Mouse (Mus musculus): ENCODE data around the gene Hmg20b.

Gene Hmg20b

DNA sequence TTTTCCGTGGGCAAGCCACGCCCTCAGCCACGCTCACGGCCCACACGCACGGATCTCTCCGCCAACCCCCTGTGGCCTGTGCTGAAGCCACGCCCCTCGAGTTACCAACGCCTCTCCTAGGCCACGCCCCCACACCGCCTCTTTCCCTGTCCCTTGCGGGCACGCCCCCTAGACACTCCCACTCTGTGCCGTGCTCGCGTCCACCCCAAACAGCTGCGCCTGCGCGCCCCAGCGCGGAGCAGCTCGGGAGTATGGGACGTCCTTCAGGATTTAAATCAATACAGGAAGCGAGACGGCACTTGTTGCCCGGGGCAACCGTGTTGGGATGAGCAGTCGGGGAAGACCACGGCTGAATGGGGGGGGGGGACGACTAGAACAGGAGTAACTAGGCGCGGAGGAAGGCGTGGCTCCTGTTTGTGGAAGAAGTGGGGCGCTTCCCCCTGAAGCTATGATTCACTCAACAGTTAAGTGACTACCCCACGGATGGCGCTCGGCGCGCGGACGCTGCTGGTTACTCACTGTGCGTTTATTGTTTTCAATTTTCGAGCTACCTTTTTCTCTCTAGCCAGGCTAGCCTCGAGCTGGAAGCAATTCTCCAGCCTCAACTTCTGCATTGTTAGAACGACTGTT is 28.4 kb upstream of the Hmg20b start:
- DNase-seq (ENCODE audit: low spot score): peak; percentile 100

- DNase-seq (ENCODE audit: low spot score): no peak
Measured at GRCm38 (mm10) chr10:81377793-81378552, 27.7 kb upstream of the Hmg20b start, which contains the start of gene Fzr1. TSS of gene Fzr1 (minus strand) at chr10:81378516.

GRCm38 (mm10) chr10:81377362-81377664 is 27.0 kb upstream of the Hmg20b start:
- no peak for DNase-seq (ENCODE audit: low spot score)

DNA sequence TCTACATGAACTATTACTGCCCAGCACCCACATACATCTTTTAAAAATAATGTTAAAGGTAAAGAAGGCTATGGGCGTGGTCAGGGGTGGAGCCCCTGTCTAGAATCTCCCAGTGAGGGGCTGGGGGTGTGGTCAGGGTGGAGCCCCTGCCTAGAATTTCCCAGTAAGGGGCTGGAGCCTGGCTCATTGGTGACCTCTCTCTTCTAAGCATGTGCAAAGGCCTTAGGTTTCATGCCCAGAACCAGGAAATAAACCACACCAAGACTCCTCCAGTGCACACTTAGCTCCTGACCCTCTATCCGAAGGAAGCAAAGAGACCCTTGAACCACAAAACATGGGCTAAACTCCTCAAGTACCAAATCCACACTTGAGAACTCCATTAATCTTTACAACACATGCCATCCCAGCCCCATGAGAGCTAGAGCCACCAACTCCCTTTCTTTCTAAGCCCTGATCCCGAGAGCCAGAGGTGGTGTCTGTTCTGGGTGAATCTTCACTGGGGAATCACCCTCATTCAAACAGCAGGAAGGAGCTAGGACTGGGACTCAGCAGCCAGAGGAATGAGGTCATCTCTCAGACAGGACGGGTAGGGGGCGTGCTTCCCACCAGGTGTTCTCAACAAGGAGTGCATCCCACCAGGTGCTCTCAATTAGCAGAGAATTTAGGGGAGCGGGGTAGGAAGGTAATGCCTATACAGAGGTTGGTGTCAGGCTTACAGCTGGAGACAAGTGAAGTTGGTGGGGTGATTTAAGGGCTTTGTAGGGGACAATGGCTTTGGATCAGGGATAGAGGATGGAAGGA is 26.5 kb upstream of the Hmg20b start:
- DNase-seq (ENCODE audit: low spot score): no peak

- no peak for DNase-seq (ENCODE audit: low spot score)
Measured at GRCm38 (mm10) chr10:81375322-81375721, 25.0 kb upstream of the Hmg20b start.

- DNase-seq (ENCODE audit: low spot score): no peak
Measured at GRCm38 (mm10) chr10:81367207-81367495, 16.9 kb upstream of the Hmg20b start.

DNA sequence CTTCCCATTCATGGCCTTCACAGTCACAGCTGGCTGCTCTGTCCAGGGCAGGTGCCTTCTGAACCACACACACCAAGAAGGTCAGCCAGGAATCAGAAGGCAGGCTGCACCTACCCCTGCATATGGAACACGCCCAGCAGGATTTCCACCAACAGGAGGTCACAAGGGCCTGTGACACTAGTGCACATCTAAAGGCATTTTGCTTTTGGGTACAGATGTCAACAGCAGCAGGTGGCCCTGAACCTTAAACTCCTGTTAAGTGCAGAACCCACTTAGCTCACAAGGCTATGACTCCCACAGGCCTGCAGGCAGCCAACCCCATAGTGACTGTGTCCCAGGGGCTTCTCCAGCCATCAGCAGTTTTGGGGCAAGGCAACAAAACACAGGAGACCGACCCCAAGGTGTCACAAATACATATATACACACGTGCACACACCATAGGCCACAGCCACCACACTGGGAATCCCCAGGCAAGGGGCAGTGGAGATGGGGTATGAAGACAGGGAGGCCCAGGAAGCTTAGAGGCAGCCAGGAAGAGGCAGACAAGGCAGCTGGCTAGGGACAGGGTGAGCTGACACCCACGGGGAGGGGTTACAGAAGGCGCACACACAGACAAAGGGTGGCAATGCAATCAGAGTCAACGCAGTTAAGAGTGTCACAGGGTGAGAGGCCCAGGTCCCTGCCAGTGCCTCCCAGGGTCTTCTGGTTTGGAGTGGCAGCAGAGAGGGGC is 16.4 kb upstream of the Hmg20b start:
- DNase-seq (ENCODE audit: low spot score): no peak

GRCm38 (mm10) chr10:81365672-81366476 is 15.6 kb upstream of the Hmg20b start, which contains the start of gene 4930404N11Rik:
TSS of gene 4930404N11Rik (minus strand) at chr10:81365816.
- peak; percentile 82 for DNase-seq (ENCODE audit: low spot score)

DNA sequence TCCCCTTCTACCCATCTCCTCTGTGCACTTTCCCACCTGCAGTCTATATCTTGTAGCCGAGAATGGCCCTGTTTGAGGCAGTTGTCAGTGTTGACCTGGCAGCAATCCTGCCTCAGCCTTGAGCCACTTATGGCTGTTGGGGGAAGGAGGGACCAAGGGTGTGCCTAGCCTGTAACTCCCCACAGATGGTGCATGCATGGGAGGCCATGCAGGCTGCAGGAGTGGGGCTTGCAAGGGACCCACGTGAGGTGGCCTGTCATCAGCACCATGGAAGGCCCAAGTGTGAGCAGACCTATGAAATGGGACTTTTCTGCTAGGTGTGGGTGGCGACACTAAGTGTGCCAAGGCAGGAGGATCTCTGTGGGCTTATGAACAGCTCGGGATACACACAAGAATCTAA is 14.8 kb upstream of the Hmg20b start:
- DNase-seq (ENCODE audit: low spot score): no peak

GRCm38 (mm10) chr10:81364666-81365065 is 14.4 kb upstream of the Hmg20b start:
- no peak for DNase-seq (ENCODE audit: low spot score)

DNA sequence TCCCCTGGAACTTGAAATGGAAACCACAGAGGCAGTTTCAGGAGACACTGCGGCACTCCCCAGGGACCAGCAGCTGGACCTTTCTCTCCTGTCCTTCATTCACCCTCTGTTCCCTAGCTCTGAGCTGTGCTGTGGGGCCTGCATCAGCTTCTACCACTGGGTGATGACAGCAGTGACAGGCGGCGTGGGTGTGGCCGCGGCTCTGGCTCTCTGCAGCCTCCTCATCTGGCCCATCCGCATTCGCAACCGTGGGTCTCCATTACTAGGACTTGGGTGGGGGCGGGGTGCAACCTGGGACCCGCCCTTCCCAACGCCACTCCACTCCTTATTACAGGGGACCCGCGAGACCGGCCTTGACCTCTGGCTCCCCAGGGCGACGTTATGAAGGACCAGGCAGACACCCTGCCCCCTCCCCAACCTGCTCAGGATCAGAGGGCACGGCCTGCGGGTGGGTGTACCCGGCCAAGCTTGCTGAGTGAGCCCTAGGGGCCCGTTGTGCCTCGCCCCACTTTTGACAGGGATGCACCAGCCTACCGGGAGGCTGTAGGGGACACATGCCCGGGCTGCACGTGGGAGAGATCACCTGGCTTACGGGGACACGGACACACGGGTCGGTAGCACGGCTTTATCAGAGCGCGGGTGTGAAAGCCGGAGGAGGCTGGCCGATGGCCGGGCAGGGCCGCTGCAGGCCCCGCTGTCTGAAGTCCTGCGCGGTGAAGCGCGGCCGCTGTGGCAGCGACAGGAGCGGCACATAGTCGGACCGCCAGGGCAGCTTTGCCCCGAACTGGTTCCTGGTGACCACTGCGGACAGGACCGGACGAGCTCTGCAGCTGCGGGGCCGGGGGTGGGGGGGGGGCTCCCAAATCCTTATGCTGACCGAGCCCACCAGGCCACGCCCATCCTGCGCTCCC is 13.4 kb upstream of the Hmg20b start:
- no peak for DNase-seq (ENCODE audit: low spot score)

- DNase-seq (ENCODE audit: low spot score): no peak
Measured at GRCm38 (mm10) chr10:81362336-81362949, 12.2 kb upstream of the Hmg20b start.

DNA sequence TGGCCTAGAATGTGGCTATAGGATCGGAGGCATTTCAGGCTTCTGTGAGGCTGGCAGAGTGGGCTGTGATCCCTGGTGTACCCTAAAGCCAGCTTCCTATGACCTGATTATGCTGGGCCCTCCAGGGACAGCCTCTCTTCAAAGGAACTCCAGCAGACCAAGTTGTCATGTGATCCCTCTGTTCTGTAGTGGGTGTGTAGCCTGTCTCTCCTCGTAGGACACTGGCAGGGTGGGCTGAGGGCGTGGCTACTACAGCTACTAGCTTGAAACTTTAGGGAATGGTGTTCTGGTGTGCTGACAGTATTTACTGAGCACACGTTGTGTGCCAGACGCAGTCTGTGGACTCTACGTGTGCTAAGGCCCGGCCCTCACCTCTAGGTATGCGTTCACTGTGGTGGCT is 10.4 kb upstream of the Hmg20b start:
- no peak for DNase-seq (ENCODE audit: low spot score)

DNA sequence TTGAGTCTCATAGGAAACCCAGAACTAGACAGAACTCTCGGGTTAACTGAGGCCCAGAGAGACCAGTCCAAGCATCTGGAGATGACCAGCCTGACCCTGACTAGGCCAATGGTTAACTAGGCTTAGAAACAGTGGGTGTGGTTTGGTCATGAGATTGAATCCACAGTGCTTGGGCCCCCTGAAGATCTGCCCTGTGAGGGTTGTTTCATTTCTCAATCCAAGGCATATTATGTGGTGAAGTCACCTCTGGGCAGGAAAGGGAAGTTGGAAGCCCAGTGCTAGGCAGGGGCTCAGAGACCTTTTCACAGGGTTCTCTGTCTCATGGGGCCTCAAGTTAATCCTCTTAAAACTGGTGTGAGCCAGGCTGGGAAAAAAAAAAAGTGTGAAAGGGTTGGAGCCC is 8.6 kb upstream of the Hmg20b start:
- DNase-seq (ENCODE audit: low spot score): no peak

DNA sequence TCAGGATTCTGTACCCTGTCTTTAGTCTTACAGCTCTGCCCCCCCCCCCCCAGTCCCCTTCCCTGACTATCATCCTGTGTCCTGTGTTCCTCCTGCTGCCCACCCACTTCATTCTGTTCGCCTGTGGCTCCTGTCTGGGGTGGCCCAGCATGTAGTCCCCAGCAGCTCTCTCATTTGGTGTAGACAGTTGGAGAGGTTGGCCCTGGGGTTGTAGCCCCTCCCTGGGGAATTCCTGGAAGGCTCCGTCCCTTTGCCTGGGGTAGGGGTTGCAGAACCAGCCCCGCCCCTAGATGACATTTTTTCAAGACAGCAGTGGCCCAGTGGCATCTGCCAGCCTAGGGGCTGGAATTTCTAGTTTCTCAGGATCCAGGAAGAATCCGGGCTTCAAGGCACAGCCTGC is 7.9 kb upstream of the Hmg20b start:
- DNase-seq (ENCODE audit: low spot score): no peak

DNA sequence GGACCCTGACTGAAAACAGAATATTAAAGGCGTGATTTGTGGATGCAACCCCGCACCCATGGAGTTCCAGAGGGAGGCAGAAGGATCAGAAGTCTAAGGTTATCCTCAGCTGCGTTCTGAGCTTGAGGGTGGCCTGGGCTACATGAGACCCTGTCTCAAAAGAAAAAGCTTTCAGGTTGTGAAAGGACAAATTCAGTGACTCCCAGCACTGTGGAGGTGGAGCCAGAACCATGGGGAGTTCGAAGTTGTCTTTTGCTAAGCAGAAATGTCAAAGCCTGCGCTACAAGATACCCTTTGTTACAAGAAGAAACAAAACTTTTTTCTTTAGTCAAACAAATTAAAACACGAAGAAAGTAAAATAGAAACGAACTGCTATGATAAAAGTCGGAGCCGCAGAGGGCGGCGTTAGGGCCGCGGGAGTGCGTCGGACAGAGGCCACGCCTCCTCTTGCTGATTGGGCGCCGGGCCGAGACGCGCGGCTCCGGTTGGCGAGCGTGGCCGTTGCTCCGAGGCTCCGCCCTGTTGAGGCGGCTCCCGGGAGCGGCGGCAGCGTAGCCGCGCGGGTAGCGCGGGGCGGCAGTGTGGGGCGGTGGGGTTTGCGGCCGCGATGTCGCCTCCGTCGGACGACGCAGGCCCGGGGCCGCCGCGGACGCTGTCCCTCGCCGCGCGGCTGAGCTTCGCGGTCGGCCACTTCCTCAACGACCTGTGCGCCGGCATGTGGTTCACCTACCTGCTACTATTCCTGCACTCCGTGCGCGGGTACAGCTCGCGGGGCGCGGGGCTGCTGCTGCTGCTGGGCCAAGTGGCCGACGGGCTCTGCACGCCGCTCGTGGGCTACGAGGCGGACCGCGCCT is 6.9 kb upstream of the Hmg20b start, which contains the start of gene Mfsd12:
Gene Mfsd12 (plus strand): TSS at position 501 of the 854 bp plus-strand sequence.
- peak; percentile 93 for DNase-seq (ENCODE audit: low spot score)

DNA sequence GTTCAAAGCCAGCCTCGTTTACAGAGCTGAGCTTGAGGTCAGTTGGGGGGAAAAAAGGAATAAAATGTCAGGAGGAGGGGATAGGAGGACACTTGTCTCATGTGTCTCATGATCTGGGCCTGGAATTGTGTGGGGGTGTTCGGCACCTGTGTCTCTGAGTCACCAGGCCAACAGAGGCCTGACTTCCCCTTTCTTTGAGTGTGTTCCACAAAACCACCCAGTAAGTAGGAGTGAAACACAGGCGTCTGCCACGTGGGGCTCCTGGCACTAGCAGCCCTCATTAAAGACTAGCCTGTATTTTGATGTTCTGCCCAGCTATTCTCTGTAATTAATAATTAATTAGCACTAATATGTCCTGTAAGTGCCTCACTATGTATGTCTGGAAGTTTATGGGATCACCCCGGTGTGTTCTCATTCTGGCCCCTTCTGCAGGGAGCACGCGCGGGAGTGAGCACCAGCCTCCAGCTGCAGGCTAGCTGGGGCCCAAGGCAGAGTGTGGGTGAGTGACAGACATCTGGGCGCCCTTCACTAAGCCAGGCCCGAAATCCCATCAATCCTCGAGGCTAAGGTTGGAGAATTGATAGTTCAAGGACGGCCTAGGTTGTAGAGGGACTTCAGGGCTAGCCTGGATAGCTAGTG is 6.2 kb upstream of the Hmg20b start:
- no peak for DNase-seq (ENCODE audit: low spot score)

DNA sequence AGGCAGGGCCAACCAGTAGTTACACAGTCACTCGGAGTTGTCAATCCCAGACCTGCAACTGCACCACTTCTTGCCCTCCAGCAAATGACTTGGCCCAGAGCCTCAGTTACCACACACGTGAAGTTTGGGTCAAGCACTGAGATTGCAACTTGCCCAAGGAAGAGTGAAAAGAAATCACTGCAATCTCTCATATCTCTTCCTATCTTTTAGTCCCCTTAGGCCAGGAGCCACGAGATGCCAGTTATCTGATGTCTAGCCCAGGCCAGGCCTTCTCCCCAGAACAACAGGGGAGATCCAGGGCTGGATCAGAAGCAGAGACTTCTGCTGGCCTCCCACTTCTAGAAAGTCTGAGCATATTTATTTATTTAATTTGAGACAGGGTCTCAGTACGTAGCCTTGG is 5.3 kb upstream of the Hmg20b start:
- DNase-seq (ENCODE audit: low spot score): no peak

All from embryo, embryonic 10.5 days (tissue).